Mouse (Mus musculus) cortical plate, adult 2 months (tissue): Measurements from ENCODE around the gene Etfa. TPM values are rescaled to one million over a fixed set of nuclear protein-coding genes. Genes with fewer than 3 reads are reported as not detected.

Source experiments
- H3K27ac ChIP-seq: fragments of 200-500 bp; 2 replicates; pipeline ENCODE4 v1.5.1; 2012; ENCODE audit warnings: low read length, control low read depth, inconsistent platforms; ENCODE audit not compliant: insufficient read depth
- H3K4me1 ChIP-seq: fragments of 200-500 bp; 2 replicates; pipeline ENCODE4 v1.6.1; 2011; ENCODE audit warnings: low read length; ENCODE audit not compliant: control insufficient read depth, insufficient read depth
- H3K4me3 ChIP-seq: fragments of 200-500 bp; 2 replicates; pipeline ENCODE4 v1.5.1; 2011; ENCODE audit warnings: mild to moderate bottlenecking, low read length, control low read depth; ENCODE audit not compliant: insufficient read depth
- CTCF ChIP-seq: fragments of 200-500 bp; IDR thresholded peaks from 2 replicates; pipeline ENCODE4 v1.5.1; 2011; ENCODE audit warnings: mild to moderate bottlenecking, control low read depth, low read length; ENCODE audit not compliant: insufficient read depth; ENCODE audit errors: extremely low read depth
- POLR2A ChIP-seq: fragments of 200-500 bp; IDR thresholded peaks from 2 replicates; pipeline ENCODE4 v1.6.1; 2011; ENCODE audit warnings: mild to moderate bottlenecking, low read length, control low read depth; ENCODE audit not compliant: insufficient read depth; ENCODE audit errors: extremely low read depth
- polyA plus RNA-seq: library from polyadenylated mRNA; depleted of rRNA; stranded (reverse); fragments of >200 nt; gene quantifications from 2 replicates; pipeline ENCODE4 v1.2.3, GENCODE M21; 2012

Etfa gene
- polyA plus RNA-seq, 1 experiment, result 42.6 TPM

GRCm38 (mm10) chr9:55452906-55453305 lies 59.1 kb downstream of the Etfa start:
- Histone ChIP-seq H3K27ac (no peak overlapping the region), H3K4me1 (no peaks in the 10 kb centered on the region), H3K4me3 (no peak overlapping the region)
- TF ChIP-seq POLR2A (no peak), CTCF (no peak)

GRCm38 (mm10) chr9:55451426-55451825 lies 60.6 kb downstream of the Etfa start:
- TF ChIP-seq POLR2A (no peak), CTCF (no peak)
- Histone ChIP-seq H3K27ac (no peak overlapping the region), H3K4me1 (no peaks in the 10 kb centered on the region), H3K4me3 (no peak overlapping the region)

GRCm38 (mm10) chr9:55450035-55450434 lies 62.0 kb downstream of the Etfa start:
- Histone ChIP-seq H3K4me3 (no peak overlapping the region), H3K4me1 (no peaks in the 10 kb centered on the region), H3K27ac (no peak overlapping the region)
- TF ChIP-seq CTCF (no peak), POLR2A (no peak)

- H3K4me1 ChIP-seq, result no peaks in the 10 kb centered on the region
- TF ChIP-seq CTCF, result no peak
- TF ChIP-seq POLR2A, result no peak
- H3K4me3 ChIP-seq, result no peak overlapping the region
- no peak overlapping the region for H3K27ac ChIP-seq
Observed at GRCm38 (mm10) chr9:55449108-55449507, 62.9 kb downstream of the Etfa start.

GRCm38 (mm10) chr9:55447509-55447908 lies 64.5 kb downstream of the Etfa start:
- no peak overlapping the region for H3K27ac ChIP-seq
- H3K4me1 ChIP-seq, result no peaks in the 10 kb centered on the region
- no peak for TF ChIP-seq POLR2A
- TF ChIP-seq CTCF, result no peak
- H3K4me3 ChIP-seq, result no peak overlapping the region

- no peak overlapping the region for H3K27ac ChIP-seq
Observed at GRCm38 (mm10) chr9:55439206-55439780, 72.8 kb downstream of the Etfa start.

GRCm38 (mm10) chr9:55438433-55438832 lies 73.6 kb downstream of the Etfa start:
- H3K4me3 ChIP-seq, result no peak overlapping the region
- H3K27ac ChIP-seq, result no peak overlapping the region
- H3K4me1 ChIP-seq, result no peaks in the 10 kb centered on the region
- TF ChIP-seq POLR2A, result no peak
- no peak for TF ChIP-seq CTCF

More at GRCm38 (mm10) chr9:55439206-55439780, 72.8 kb downstream of the Etfa start:
- H3K4me1 ChIP-seq, result no peaks in the 10 kb centered on the region
- TF ChIP-seq CTCF (no peak), POLR2A (no peak)
- H3K4me3 ChIP-seq, result no peak overlapping the region

GRCm38 (mm10) chr9:55433875-55434274 lies 78.2 kb downstream of the Etfa start:
- H3K4me1 ChIP-seq, result no peaks in the 10 kb centered on the region
- H3K27ac ChIP-seq, result no peak overlapping the region
- no peak overlapping the region for H3K4me3 ChIP-seq
- TF ChIP-seq POLR2A (no peak), CTCF (no peak)

GRCm38 (mm10) chr9:55432306-55433289 lies 79.4 kb downstream of the Etfa start:
- Histone ChIP-seq H3K4me3 (no peak overlapping the region), H3K27ac (no peak overlapping the region), H3K4me1 (no peaks in the 10 kb centered on the region)
- TF ChIP-seq CTCF (no peak), POLR2A (no peak)

- TF ChIP-seq CTCF (no peak), POLR2A (no peak)
- Histone ChIP-seq H3K27ac (no peak overlapping the region), H3K4me1 (no peaks in the 10 kb centered on the region), H3K4me3 (no peak overlapping the region)
Observed at GRCm38 (mm10) chr9:55430133-55430532, 81.9 kb downstream of the Etfa start.
